In genomic region chr2:158595577-158595976, GRCm38 (mm10) we compare ENCODE assay signal across 17 mouse cellular contexts. TPM values are rescaled to one million over a fixed set of nuclear protein-coding genes. Genes with fewer than 3 reads are reported as not detected.
A peak's percentile ranks its signal among the peaks of the same experiment; 100 is the strongest.
DNase-seq lines count a peak whose midpoint lies in the region; ATAC-seq lines count a peak whose summit lies in the region.
"Had no signal": no experiment of that assay in that cellular context is flagged by ENCODE, and none has a peak within 500 bp of the region (broad histone marks: within the 10 kb centered on the region; RNA-seq: fewer than 3 reads in every experiment).

No protein-coding gene starts in this region.

- no peaks in the 10 kb centered on the region for H3K36me3 ChIP-seq in hindbrain, embryonic 11.5 days (ENCODE audit: control insufficient read depth, insufficient read depth, low read length)
- no peaks in the 10 kb centered on the region for H3K36me3 ChIP-seq in midbrain, embryonic 12.5 days
- H3K36me3 ChIP-seq in neural tube, embryonic 15.5 days = no peaks in the 10 kb centered on the region
- H3K36me3 ChIP-seq: heart, embryonic 13.5 days; limb, embryonic 15.5 days had no signal

- H3K4me2 ChIP-seq in hindbrain, embryonic 11.5 days (replicated peaks; ENCODE audit: low read depth, low read length) = peak overlapping the region; percentile 15; the same call in 1 of the 2 replicates
- H3K4me2 ChIP-seq in midbrain, embryonic 12.5 days (replicated peaks) = peak overlapping the region; percentile 21
- H3K4me2 ChIP-seq in neural tube, embryonic 15.5 days = peak overlapping the region; percentile 43
- H3K4me2 ChIP-seq: heart, embryonic 13.5 days; limb, embryonic 15.5 days had no signal

- peak; percentile 61 for DNase-seq in retina, embryonic 14.5 days (ENCODE audit: low spot score)
- no peak for DNase-seq in retina, postnatal 1 day
- peak; percentile 30 for DNase-seq in hindbrain, embryonic 11.5 days (ENCODE audit: low spot score)
- no peak for DNase-seq in adipocyte (ENCODE audit: low spot score)
- DNase-seq in spleen, adult 18-20 months = no peak
- no peak for DNase-seq in adrenal gland, postnatal 14 days
- DNase-seq: B cell, adult 2 months; lung, adult 18-20 months; lung, postnatal 4 days; thymus, adult 2 months had no signal

- ATAC-seq in hindbrain, embryonic 11.5 days (ENCODE audit: low FRiP score) = peak; percentile 56; the same call in 1 of the 2 replicates
- ATAC-seq in midbrain, embryonic 12.5 days (ENCODE audit: low FRiP score, low read depth) = 0 out of 2 replicates have a peak, but pooled peaks have one; percentile 55
- ATAC-seq in neural tube, embryonic 15.5 days (ENCODE audit: low FRiP score) = no peak

- H3K9ac ChIP-seq in hindbrain, embryonic 11.5 days (ENCODE audit: low read depth, low read length) = peak overlapping the region; percentile 17; the same call in 1 of the 2 replicates
- no peak overlapping the region for H3K9ac ChIP-seq in midbrain, embryonic 12.5 days (replicated peaks)
- peak overlapping the region; percentile 0; the same call in 1 of the 2 replicates for H3K9ac ChIP-seq in neural tube, embryonic 15.5 days (replicated peaks)
- H3K9ac ChIP-seq: heart, embryonic 13.5 days; limb, embryonic 15.5 days had no signal

- H3K4me3 ChIP-seq in hindbrain, embryonic 11.5 days (ENCODE audit: low read depth, low read length) = no peak overlapping the region
- no peak overlapping the region for H3K4me3 ChIP-seq in midbrain, embryonic 12.5 days
- no peak overlapping the region for H3K4me3 ChIP-seq in neural tube, embryonic 15.5 days (replicated peaks)
- H3K4me3 ChIP-seq: heart, embryonic 13.5 days; limb, embryonic 15.5 days had no signal

- H3K27me3 ChIP-seq in hindbrain, embryonic 11.5 days (ENCODE audit: control insufficient read depth, insufficient read depth, low read length) = peaks cover 7% of the 10 kb centered on the region
- peaks cover 20% of the 10 kb centered on the region for H3K27me3 ChIP-seq in midbrain, embryonic 12.5 days
- H3K27me3 ChIP-seq in neural tube, embryonic 15.5 days (replicated peaks) = peaks cover 11% of the 10 kb centered on the region; the same call in 1 of the 2 replicates

- no peaks in the 10 kb centered on the region for H3K9me3 ChIP-seq in hindbrain, embryonic 11.5 days (ENCODE audit: control insufficient read depth, low read length)
- H3K9me3 ChIP-seq in midbrain, embryonic 12.5 days = no peaks in the 10 kb centered on the region
- H3K9me3 ChIP-seq in neural tube, embryonic 15.5 days (replicated peaks) = no peaks in the 10 kb centered on the region
- H3K9me3 ChIP-seq: heart, embryonic 13.5 days; limb, embryonic 15.5 days had no signal

- H3K27ac ChIP-seq in hindbrain, embryonic 11.5 days (ENCODE audit: low read depth, low read length) = peak overlapping the region; percentile 70
- peak overlapping the region; percentile 62 for H3K27ac ChIP-seq in midbrain, embryonic 12.5 days (replicated peaks)
- peak overlapping the region; percentile 67 for H3K27ac ChIP-seq in neural tube, embryonic 15.5 days (replicated peaks)
- H3K27ac ChIP-seq: heart, embryonic 13.5 days; limb, embryonic 15.5 days had no signal

- 19% methylated on average over 7 of the region's 7 CpGs for WGBS in hindbrain, embryonic 11.5 days
- WGBS in midbrain, embryonic 12.5 days = 21% methylated on average over 7 of the region's 7 CpGs
- WGBS in neural tube, embryonic 15.5 days = 17% methylated on average over 7 of the region's 7 CpGs

- H3K4me1 ChIP-seq in hindbrain, embryonic 11.5 days (replicated peaks; ENCODE audit: control insufficient read depth, insufficient read depth, low read length) = 0 out of 2 replicates have a peak, but pooled peaks cover 4% of the 10 kb centered on the region
- H3K4me1 ChIP-seq in midbrain, embryonic 12.5 days = peaks cover 24% of the 10 kb centered on the region
- peaks cover 22% of the 10 kb centered on the region for H3K4me1 ChIP-seq in neural tube, embryonic 15.5 days
- H3K4me1 ChIP-seq: heart, embryonic 13.5 days had no signal

RNA-seq across cellular contexts. Expression of gene Slc32a1, which starts 15.0 kb away (rescaled TPM):
- polyA plus RNA-seq in hindbrain, embryonic 11.5 days (2014; fragmentation: Nextera tagmentation; extraction: Ambion mirVana) = 1.9 and 2.9 TPM in 2 replicates
- polyA plus RNA-seq in midbrain, embryonic 12.5 days (2016; fragmentation: Nextera tagmentation; extraction: Ambion mirVana) = 3.2 and 4.2 TPM in 2 replicates
- polyA plus RNA-seq in neural tube, embryonic 15.5 days (2015; fragmentation: Nextera tagmentation; extraction: Ambion mirVana) = 9.7 and 11.1 TPM in 2 replicates
- total RNA-seq in adrenal gland, postnatal 14 days (2021) = 0.26 TPM in 1 of 2 replicates, not detected in the other
- total RNA-seq: adrenal gland, adult 18-20 months had no signal
- polyA plus RNA-seq: gonadal fat pad, adult 2 months; heart, embryonic 13.5 days; limb, embryonic 15.5 days; stomach, embryonic 14.5 days had no signal

RNA-seq across cellular contexts. Expression of gene Actr5, which starts 29.1 kb away (rescaled TPM):
- polyA plus RNA-seq in hindbrain, embryonic 11.5 days (2014; fragmentation: Nextera tagmentation; extraction: Ambion mirVana) = 13.7 and 16.7 TPM in 2 replicates
- 21.7 and 23.7 TPM in 2 replicates for polyA plus RNA-seq in midbrain, embryonic 12.5 days (2016; fragmentation: Nextera tagmentation; extraction: Ambion mirVana)
- polyA plus RNA-seq in neural tube, embryonic 15.5 days (2015; fragmentation: Nextera tagmentation; extraction: Ambion mirVana) = 11.4 TPM in 2 replicates
- total RNA-seq in adrenal gland, postnatal 14 days (2021) = 9.9 and 10.8 TPM in 2 replicates

Comparison
In these comparisons a context has a peak if more than half of its experiments do, and no peak if none do; other contexts are left out.
1. DNase-seq: peak in retina, embryonic 14.5 days (single experiment) and hindbrain, embryonic 11.5 days (single experiment); none in retina, postnatal 1 day (single experiment), adipocyte (single experiment), spleen, adult 18-20 months (0 of 2) and adrenal gland, postnatal 14 days (single experiment).
2. Peak in every context shown above with its lines, with median percentiles within 50 percentile points of each other: H3K27ac ChIP-seq and H3K4me2 ChIP-seq.